Mouse (Mus musculus): ENCODE measurements around the gene Cntnap5b. TPM values are rescaled to one million over a fixed set of nuclear protein-coding genes. Genes with fewer than 3 reads are reported as not detected.
A peak's percentile ranks its signal among the peaks of the same experiment; 100 is the strongest.

Gene Cntnap5b
- polyA plus RNA-seq, 2 experiments from 2014 or later = 0.19 TPM; not detected in 1

GRCm38 (mm10) chr1:100180050-100180449, 407.5 kb downstream of the Cntnap5b start:
- peak; percentile 96 for ATAC-seq

- ATAC-seq = no peak
Observed at GRCm38 (mm10) chr1:100231980-100232608, 459.5 kb downstream of the Cntnap5b start.

GRCm38 (mm10) chr1:100251964-100252363, 479.4 kb downstream of the Cntnap5b start:
- ATAC-seq = no peak

- no peak for ATAC-seq
Observed at GRCm38 (mm10) chr1:100310687-100311086, 538.1 kb downstream of the Cntnap5b start.

GRCm38 (mm10) chr1:100331066-100331465, 558.5 kb downstream of the Cntnap5b start:
- ATAC-seq = no peak

GRCm38 (mm10) chr1:100369415-100370113, 597.0 kb downstream of the Cntnap5b start:
- no peak for ATAC-seq

GRCm38 (mm10) chr1:100386252-100386651, 613.7 kb downstream of the Cntnap5b start:
- no peak for ATAC-seq

- ATAC-seq = no peak
Observed at GRCm38 (mm10) chr1:100394034-100394433, 621.5 kb downstream of the Cntnap5b start.

GRCm38 (mm10) chr1:100416658-100417224, 644.2 kb downstream of the Cntnap5b start:
- ATAC-seq = no peak

GRCm38 (mm10) chr1:100430038-100430774, 657.6 kb downstream of the Cntnap5b start:
- ATAC-seq = no peak

GRCm38 (mm10) chr1:100463877-100464276, 691.3 kb downstream of the Cntnap5b start:
- no peak for ATAC-seq

- no peak for ATAC-seq
Observed at GRCm38 (mm10) chr1:100465226-100465625, 692.7 kb downstream of the Cntnap5b start.

GRCm38 (mm10) chr1:100467595-100467994, 695.0 kb downstream of the Cntnap5b start:
- ATAC-seq = no peak

GRCm38 (mm10) chr1:100509866-100510265, 737.3 kb downstream of the Cntnap5b start:
- no peak for ATAC-seq

Data from CD4-positive, CD25-positive, alpha-beta regulatory T cell, adult 4 months (primary cell).